ENCODE assay signal across 8 mouse cellular contexts in genomic region chr12:11178486-11179154, GRCm38 (mm10). TPM values are rescaled to one million over a fixed set of nuclear protein-coding genes. Genes with fewer than 3 reads are reported as not detected.
A peak's percentile ranks its signal among the peaks of the same experiment; 100 is the strongest.
DNase-seq lines count a peak whose midpoint lies in the region; ATAC-seq and TF ChIP-seq lines count a peak whose summit lies in the region.

No protein-coding gene starts in this region.

- peak; percentile 84 for TF ChIP-seq CTCF in cortical plate, adult 2 months (IDR thresholded peaks at IDR 0.05; ENCODE audit: extremely low read depth, insufficient read depth, low read length)

- no peak overlapping the region for H3K27ac ChIP-seq in cortical plate, adult 2 months (ENCODE audit: insufficient read depth, low read length)

- H3K4me1 ChIP-seq in cortical plate, adult 2 months (ENCODE audit: control insufficient read depth, insufficient read depth, low read length), result no peaks in the 10 kb centered on the region

- no peak overlapping the region for H3K4me3 ChIP-seq in cortical plate, adult 2 months (ENCODE audit: insufficient read depth, low read length)

- ATAC-seq in activated CD4-positive, CD25-positive, alpha-beta regulatory T cell, adult 4 months, result peak; percentile 49
- ATAC-seq in inflammation-experienced regulatory T-cells, adult 6 months, result peak; percentile 67

- intact Hi-C loops in gastrocnemius, postnatal 14 days (cut with DNase I; ENCODE audit: low total_unique reads), result no loop called here

- no peak for TF ChIP-seq POLR2A in cortical plate, adult 2 months (IDR thresholded peaks at IDR 0.05; ENCODE audit: extremely low read depth, insufficient read depth, low read length)

- DNase-seq in gastrocnemius, postnatal 14 days, result peak; percentile 87
- peak; percentile 26 to 91 for DNase-seq in left cerebral cortex, adult 9 months (ENCODE audit: low spot score in 2 of 2)
- peak; percentile 91 for DNase-seq in mesoderm, embryonic 11.5 days (ENCODE audit: low read depth, low spot score)
- DNase-seq in right cerebral cortex, postnatal 25 days, result peak; percentile 84
- DNase-seq in urinary bladder, postnatal 36 days (ENCODE audit: low spot score in 2 of 2), result peak; percentile 66 to 83

RNA-seq across cellular contexts. Expression of gene Kcns3, which starts 27.8 kb away (rescaled TPM):
- polyA plus RNA-seq in activated CD4-positive, CD25-positive, alpha-beta regulatory T cell, adult 4 months (2017; shearing (Covaris generic)), result not detected
- 8.5 and 9.0 TPM in 2 replicates for polyA plus RNA-seq in cortical plate, adult 2 months (2012; rRNA removed)
- total RNA-seq in gastrocnemius, postnatal 14 days (2021), result 1 to 10 TPM in 1 of 2 experiments, under 1 TPM in 1; 0.82 to 1.0 TPM
- polyA plus RNA-seq in inflammation-experienced regulatory T-cells, adult 6 months (2017; shearing (Covaris generic)), result not detected

RNA-seq across cellular contexts. Expression of gene Msgn1, which starts 30.2 kb away (rescaled TPM):
- not detected for polyA plus RNA-seq in activated CD4-positive, CD25-positive, alpha-beta regulatory T cell, adult 4 months (2017; shearing (Covaris generic))
- not detected in 2 replicates for polyA plus RNA-seq in cortical plate, adult 2 months (2012; rRNA removed)
- not detected for total RNA-seq in gastrocnemius, postnatal 14 days (2021)
- not detected for polyA plus RNA-seq in inflammation-experienced regulatory T-cells, adult 6 months (2017; shearing (Covaris generic))
